Mouse (Mus musculus) heart, postnatal 10 days (tissue): ENCODE measurements around the gene Gm38394. TPM values are rescaled to one million over a fixed set of nuclear protein-coding genes. Genes with fewer than 3 reads are reported as not detected.
A peak's percentile ranks its signal among the peaks of the same experiment; 100 is the strongest.
"Not testable (repeated sequence)": the region's sequence is repeated elsewhere in the genome, so short reads cannot be mapped to it uniquely, and the experiment has no call there.

ENCODE experiments used
- DNase-seq, 2 experiments: peaks; one replicate each; pipeline ENCODE4 v3.0.0; 2021
- intact Hi-C: fragments of 180-260 bp; cut with DNase I; formaldehyde crosslinking; loops from one replicate; pipeline ENCODE4 v1.15.1; 2025
- total RNA-seq, 2 experiments: library from RNA; stranded (reverse); gene quantifications; 2 replicates each; pipeline ENCODE4 v1.2.3; 2021

The Gm38394 gene
- 10 to 100 TPM; 31.8 to 34.6 TPM for total RNA-seq

GRCm38 (mm10) chr1:133661203-133661933 is at the start of gene Gm38394:
TSS of gene Gm38394 (minus strand) at chr1:133661318.
- intact Hi-C loops = no loop called here
- DNase-seq = peak; percentile 95

GRCm38 (mm10) chr1:133710895-133711294 is 49.8 kb upstream of the Gm38394 start:
- DNase-seq = no peak
- intact Hi-C loops = no loop called here

GRCm38 (mm10) chr1:133709292-133709691 is 48.2 kb upstream of the Gm38394 start:
- no peak for DNase-seq
- intact Hi-C loops = no loop called here

GRCm38 (mm10) chr1:133701824-133702223 is 40.7 kb upstream of the Gm38394 start:
- DNase-seq, intact Hi-C loops: not testable (repeated sequence)

- no peak for DNase-seq
- intact Hi-C loops = no loop called here
Measured at GRCm38 (mm10) chr1:133697935-133698620, 37.0 kb upstream of the Gm38394 start.

GRCm38 (mm10) chr1:133695901-133696300 is 34.8 kb upstream of the Gm38394 start:
- intact Hi-C loops = no loop called here
- DNase-seq = peak; percentile 57 to 79

GRCm38 (mm10) chr1:133694876-133695275 is 33.8 kb upstream of the Gm38394 start:
- DNase-seq = peak in 1 of 2 experiments; percentile 47
- intact Hi-C loops = no loop called here

GRCm38 (mm10) chr1:133694301-133694700 is 33.2 kb upstream of the Gm38394 start:
- intact Hi-C loops = no loop called here
- DNase-seq = no peak

GRCm38 (mm10) chr1:133693536-133694114 is 32.5 kb upstream of the Gm38394 start:
- intact Hi-C loops = no loop called here
- DNase-seq = no peak

GRCm38 (mm10) chr1:133692195-133692594 is 31.1 kb upstream of the Gm38394 start:
- no peak for DNase-seq
- intact Hi-C loops = no loop called here

- intact Hi-C loops = no loop called here
- no peak for DNase-seq
Measured at GRCm38 (mm10) chr1:133691046-133691445, 29.9 kb upstream of the Gm38394 start.

- intact Hi-C loops = no loop called here
- no peak for DNase-seq
Measured at GRCm38 (mm10) chr1:133689897-133690296, 28.8 kb upstream of the Gm38394 start, which contains the start of gene Lax1. TSS of gene Lax1 (minus strand) at chr1:133690108.

- intact Hi-C loops = no loop called here
- DNase-seq = no peak
Measured at GRCm38 (mm10) chr1:133688301-133688700, 27.2 kb upstream of the Gm38394 start.

GRCm38 (mm10) chr1:133685749-133686519 is 24.8 kb upstream of the Gm38394 start:
- intact Hi-C loops = no loop called here
- DNase-seq = peak; percentile 70 to 71

- no peak for DNase-seq
- intact Hi-C loops = no loop called here
Measured at GRCm38 (mm10) chr1:133671801-133672200, 10.7 kb upstream of the Gm38394 start.

GRCm38 (mm10) chr1:133671266-133671665 is 10.1 kb upstream of the Gm38394 start:
- DNase-seq = no peak
- intact Hi-C loops = no loop called here

- no peak for DNase-seq
- intact Hi-C loops = no loop called here
Measured at GRCm38 (mm10) chr1:133670776-133671175, 9.7 kb upstream of the Gm38394 start.

- DNase-seq = no peak
- intact Hi-C loops = no loop called here
Measured at GRCm38 (mm10) chr1:133670190-133670589, 9.1 kb upstream of the Gm38394 start.

- intact Hi-C loops = no loop called here
- DNase-seq = no peak
Measured at GRCm38 (mm10) chr1:133668618-133669017, 7.5 kb upstream of the Gm38394 start.

- no peak for DNase-seq
- intact Hi-C loops = no loop called here
Measured at GRCm38 (mm10) chr1:133667721-133668120, 6.6 kb upstream of the Gm38394 start.

GRCm38 (mm10) chr1:133665713-133666112 is 4.6 kb upstream of the Gm38394 start:
- DNase-seq, intact Hi-C loops: not testable (repeated sequence)
